Mouse (Mus musculus) neural tube, embryonic 12.5 days (tissue): ENCODE measurements at regions not wholly inside any gene's neighbourhood (a gene's known extent, or its start where the extent isn't known, plus 50 kb on each side); places are given as distances from the start of the nearest gene placed in this dataset.

ENCODE experiments used
- ATAC-seq: fragments of 200-750 bp; cut with Nextera tagmentation; 2 replicates; pipeline ENCODE4 v1.8.0; 2017; ENCODE audit warnings: low read depth, mild to moderate bottlenecking, moderate TSS enrichment, moderate library complexity; ENCODE audit not compliant: low FRiP score
- H3K27ac ChIP-seq: fragments of 300-500 bp; sonication (generic); 2 replicates; pipeline ENCODE4 v1.5.1; 2016
- H3K27me3 ChIP-seq: fragments of 300-500 bp; sonication (generic); replicated peaks from 2 replicates; pipeline ENCODE4 v1.6.1; 2016; ENCODE audit warnings: mild to moderate bottlenecking
- H3K36me3 ChIP-seq: fragments of 300-500 bp; sonication (generic); 2 replicates; pipeline ENCODE4 v1.6.1; 2016; ENCODE audit warnings: mild to moderate bottlenecking
- H3K4me1 ChIP-seq: fragments of 300-500 bp; sonication (generic); 2 replicates; pipeline ENCODE4 v1.6.1; 2016
- H3K4me2 ChIP-seq: fragments of 300-500 bp; sonication (generic); replicated peaks from 2 replicates; pipeline ENCODE4 v1.6.1; 2016; ENCODE audit warnings: mild to moderate bottlenecking
- H3K4me3 ChIP-seq: fragments of 300-500 bp; sonication (generic); 2 replicates; pipeline ENCODE4 v1.5.1; 2016
- H3K9ac ChIP-seq: fragments of 300-500 bp; sonication (generic); 2 replicates; pipeline ENCODE4 v1.6.1; 2016; ENCODE audit warnings: mild to moderate bottlenecking
- H3K9me3 ChIP-seq: fragments of 300-500 bp; sonication (generic); 2 replicates; pipeline ENCODE4 v1.6.1; 2016; ENCODE audit warnings: mild to moderate bottlenecking
- WGBS: fragments of 180-500 bp; shearing (Covaris S2); methylation state at CpG from one replicate; pipeline ENCODE4 v1.1.7; 2016; 5-methylcytosine and 5-hydroxymethylcytosine counted together

DNA sequence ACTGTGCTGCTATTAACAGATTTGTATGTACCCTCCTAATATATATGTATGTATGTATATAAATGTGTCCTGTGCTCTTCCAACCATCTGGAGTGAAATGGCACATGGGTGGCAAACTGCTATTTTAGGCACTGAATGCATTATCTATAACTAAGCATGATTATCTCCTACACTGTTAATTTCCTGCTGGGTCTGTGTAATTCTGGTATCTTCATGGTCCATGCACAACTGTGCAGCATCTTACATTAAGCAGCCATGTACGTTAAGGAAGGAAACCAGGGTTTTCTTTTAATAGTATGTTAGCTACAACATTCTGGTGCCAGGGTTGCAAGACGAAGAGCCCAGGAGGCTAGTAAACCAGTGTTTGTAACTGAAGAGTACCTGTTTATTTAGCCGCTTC, 521.3 kb downstream of the Efnb2 start:
- Histone ChIP-seq H3K4me1 (no peaks in the 10 kb centered on the region), H3K27ac (no peak overlapping the region), H3K36me3 (no peaks in the 10 kb centered on the region), H3K4me2 (no peak overlapping the region), H3K4me3 (no peak overlapping the region), H3K9ac (no peak overlapping the region), H3K9me3 (no peaks in the 10 kb centered on the region), H3K27me3 (0 out of 2 replicates have a peak, but pooled peaks cover 3% of the 10 kb centered on the region)
- WGBS = 89% methylated on average over 3 of the region's 3 CpGs
- no peak for ATAC-seq

DNA sequence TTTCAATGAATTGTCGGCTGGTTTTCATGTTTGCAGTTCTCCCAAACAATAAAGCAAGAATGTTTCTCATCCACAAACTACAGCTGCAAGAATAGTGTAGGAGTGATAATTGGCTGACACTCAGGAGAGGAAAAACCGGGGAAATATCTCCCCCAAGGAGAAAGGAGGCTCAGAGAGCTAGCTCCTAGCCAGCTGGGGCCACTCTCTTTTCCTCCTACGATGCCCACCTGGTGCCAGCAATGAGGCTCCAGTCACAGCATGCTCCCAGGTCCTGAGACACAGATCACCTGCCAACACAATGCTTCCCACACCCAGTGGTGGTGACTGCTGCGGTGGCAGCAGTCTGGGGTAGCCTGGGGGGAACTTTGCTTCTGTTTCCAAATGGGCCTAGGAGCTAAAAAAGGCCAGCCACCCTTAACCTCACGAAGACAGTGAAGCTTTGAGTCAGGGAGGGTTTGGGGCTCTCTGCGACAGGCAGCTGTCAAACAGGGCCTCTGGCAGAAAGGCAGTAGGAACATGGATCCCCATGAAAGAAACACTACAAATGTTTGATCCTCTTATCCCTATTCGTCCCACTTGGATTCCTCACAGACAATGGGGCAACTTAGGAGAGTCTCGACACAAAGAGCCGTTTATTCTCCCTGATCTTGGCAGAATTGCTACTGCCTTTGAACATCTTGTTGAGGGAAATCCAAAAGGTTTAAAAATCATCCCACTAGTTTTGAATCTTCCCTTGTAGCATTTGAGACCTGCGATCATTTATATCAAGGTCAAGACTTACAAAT, 527.8 kb downstream of the Efnb2 start:
- Histone ChIP-seq H3K36me3 (no peaks in the 10 kb centered on the region), H3K4me1 (peaks cover 20% of the 10 kb centered on the region), H3K9me3 (no peaks in the 10 kb centered on the region), H3K4me2 (no peak overlapping the region), H3K27ac (no peak overlapping the region), H3K27me3 (peaks cover 3% of the 10 kb centered on the region; the same call in 1 of the 2 replicates), H3K4me3 (no peak overlapping the region), H3K9ac (no peak overlapping the region)
- ATAC-seq = no peak
- WGBS = 24% methylated on average over 10 of the region's 10 CpGs

DNA sequence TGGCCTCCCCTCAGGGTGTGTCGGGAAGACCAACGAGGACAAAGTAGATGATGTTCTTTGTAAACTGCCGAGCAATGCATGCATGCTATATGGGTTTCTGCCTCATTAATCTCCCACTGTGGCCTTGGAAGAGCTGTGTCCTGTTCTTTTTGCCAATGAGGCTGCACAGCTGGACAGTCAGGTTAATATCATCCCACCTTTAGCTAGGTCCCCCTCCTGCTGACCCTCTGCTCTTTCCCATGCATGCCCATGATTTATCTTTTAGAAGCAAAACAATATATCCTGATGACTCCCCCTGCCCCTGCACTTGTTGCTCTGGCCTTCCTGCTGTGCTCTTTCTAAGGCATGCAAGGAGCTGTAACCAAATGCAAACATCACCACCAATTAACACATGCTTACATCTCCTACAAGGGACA, 529.1 kb downstream of the Efnb2 start:
- Histone ChIP-seq H3K9ac (no peak overlapping the region), H3K4me2 (no peak overlapping the region), H3K4me1 (peaks cover 20% of the 10 kb centered on the region), H3K9me3 (no peaks in the 10 kb centered on the region), H3K4me3 (no peak overlapping the region), H3K36me3 (no peaks in the 10 kb centered on the region), H3K27me3 (peaks cover 3% of the 10 kb centered on the region; the same call in 1 of the 2 replicates), H3K27ac (no peak overlapping the region)
- WGBS = 3% methylated on average over 3 of the region's 3 CpGs
- peak; percentile 75 for ATAC-seq

DNA sequence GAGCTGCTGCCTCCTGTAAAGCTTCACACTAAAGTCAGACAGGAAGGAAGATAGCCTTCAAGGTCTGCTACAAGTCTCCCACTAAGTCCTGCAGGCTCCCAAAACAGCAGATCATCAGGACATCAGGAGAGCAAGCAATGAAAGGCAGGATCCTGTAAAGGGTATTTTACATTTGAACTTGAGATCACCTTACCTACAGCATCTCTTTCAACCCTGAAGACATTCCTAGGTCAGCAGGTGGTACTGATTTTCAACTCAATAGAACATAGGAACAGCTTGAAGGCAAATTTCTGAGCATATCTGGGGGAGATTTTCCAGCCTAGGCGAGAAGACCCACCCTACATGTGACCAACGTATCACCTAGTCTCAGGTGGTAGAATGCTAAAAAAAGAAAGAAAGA, 530.2 kb downstream of the Efnb2 start:
- WGBS = 32% methylated on average over 2 of the region's 2 CpGs
- ATAC-seq = no peak

DNA sequence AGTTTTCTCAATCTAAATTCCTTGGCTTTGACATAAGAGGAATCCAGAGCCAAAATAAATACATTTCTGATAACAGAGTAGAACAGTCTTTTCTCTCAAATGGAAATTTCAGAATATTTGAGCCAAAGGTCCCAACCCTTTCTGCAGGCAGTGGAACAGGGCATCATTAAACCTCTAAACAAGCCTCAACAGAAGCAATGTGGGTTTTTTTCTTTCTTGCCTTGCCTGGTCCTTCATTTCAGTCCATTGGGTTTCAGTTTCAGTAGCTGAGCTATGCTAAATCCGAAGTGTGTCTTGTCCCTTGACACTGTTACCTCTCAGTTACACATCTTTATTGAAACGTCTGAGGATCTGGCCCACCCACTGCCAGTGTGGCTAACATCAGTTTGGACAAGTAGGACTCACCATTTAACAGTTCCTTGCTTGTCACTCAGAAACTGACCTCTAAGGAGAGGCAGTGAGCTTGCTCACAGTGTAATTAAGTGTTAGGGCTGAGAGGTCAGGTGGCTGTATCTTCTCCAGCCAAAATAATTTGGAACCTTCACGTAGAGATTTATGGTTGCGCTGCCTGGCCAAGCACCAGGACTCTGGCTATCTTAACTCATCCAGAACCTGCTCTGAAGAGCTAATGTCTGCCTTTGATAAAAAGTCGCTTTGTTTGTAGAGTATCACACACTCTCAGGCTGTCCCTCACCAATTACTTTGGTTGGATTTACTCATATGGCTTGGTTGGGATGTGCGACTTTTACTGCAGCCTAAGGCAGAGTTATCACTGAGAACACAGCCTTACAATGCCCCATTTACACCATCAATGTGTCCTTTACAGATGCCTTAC, 545.2 kb downstream of the Efnb2 start:
- Histone ChIP-seq H3K4me1 (no peaks in the 10 kb centered on the region), H3K27me3 (no peaks in the 10 kb centered on the region), H3K27ac (no peak overlapping the region), H3K9ac (no peak overlapping the region), H3K4me3 (no peak overlapping the region), H3K9me3 (no peaks in the 10 kb centered on the region), H3K4me2 (no peak overlapping the region), H3K36me3 (no peaks in the 10 kb centered on the region)
- 68% methylated on average over 6 of the region's 6 CpGs for WGBS
- no peak for ATAC-seq

More for the DNA sequence above, 530.2 kb downstream of the Efnb2 start:
- no peak overlapping the region for H3K4me2 ChIP-seq
- no peaks in the 10 kb centered on the region for H3K9me3 ChIP-seq
- H3K36me3 ChIP-seq = no peaks in the 10 kb centered on the region
- no peak overlapping the region for H3K27ac ChIP-seq
- no peak overlapping the region for H3K9ac ChIP-seq
- peaks cover 2% of the 10 kb centered on the region; the same call in 1 of the 2 replicates for H3K27me3 ChIP-seq
- no peak overlapping the region for H3K4me3 ChIP-seq
- H3K4me1 ChIP-seq = peaks cover 20% of the 10 kb centered on the region

DNA sequence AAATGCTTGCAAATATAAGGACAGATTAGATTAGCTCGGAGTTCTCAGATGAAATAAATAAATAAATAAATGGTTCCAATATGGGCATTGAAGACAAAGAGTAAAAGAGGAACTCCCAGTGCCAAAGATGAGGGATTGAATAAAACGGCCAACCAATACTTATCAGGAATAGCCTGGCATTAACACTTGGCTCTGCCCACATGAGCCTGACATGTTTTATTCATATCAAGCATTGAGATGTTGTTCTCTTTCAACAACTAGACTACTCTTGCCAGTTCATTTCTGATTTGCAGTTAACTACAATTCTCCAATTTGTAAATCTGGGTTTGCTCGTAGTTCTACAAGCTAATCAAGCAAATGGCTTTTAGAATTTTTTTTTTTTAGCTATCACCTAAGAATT, 546.4 kb downstream of the Efnb2 start:
- 90% methylated on average over 3 of the region's 3 CpGs for WGBS
- no peak for ATAC-seq

DNA sequence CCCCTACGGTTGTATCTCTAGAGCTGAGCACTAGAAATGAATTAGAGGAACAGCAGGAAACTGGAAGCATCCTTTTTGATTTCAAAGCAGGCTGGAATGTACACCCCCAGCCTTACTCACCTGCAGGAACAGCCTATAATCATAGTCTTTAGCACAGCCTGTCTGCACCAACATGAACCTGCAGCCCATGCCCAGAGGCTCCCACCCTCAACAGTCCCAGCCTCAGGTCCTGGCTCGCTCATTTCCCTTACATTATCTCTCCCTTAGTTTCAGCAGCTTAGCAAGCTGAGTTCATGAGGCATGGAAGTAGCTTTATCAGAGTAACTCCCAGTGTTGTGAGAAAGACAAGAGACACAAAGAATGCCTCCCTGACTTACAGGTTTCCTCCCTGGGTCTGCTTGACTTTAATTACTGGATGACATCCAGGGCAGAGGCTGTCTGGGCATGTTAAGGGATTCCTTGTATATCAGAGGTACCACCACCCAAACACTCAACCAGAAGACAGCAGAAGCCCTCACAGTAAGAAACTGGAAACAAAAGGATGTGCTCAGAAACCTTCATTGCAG, 551.2 kb downstream of the Efnb2 start:
- Histone ChIP-seq H3K36me3 (no peaks in the 10 kb centered on the region), H3K27me3 (no peaks in the 10 kb centered on the region), H3K27ac (no peak overlapping the region), H3K4me1 (no peaks in the 10 kb centered on the region), H3K4me3 (no peak overlapping the region), H3K9ac (no peak overlapping the region), H3K4me2 (no peak overlapping the region), H3K9me3 (no peaks in the 10 kb centered on the region)
- 73% methylated on average over 2 of the region's 2 CpGs for WGBS
- ATAC-seq = no peak

More for the DNA sequence above, 546.4 kb downstream of the Efnb2 start:
- H3K27me3 ChIP-seq = no peaks in the 10 kb centered on the region
- no peak overlapping the region for H3K4me2 ChIP-seq
- H3K4me3 ChIP-seq = no peak overlapping the region
- H3K4me1 ChIP-seq = no peaks in the 10 kb centered on the region
- H3K9me3 ChIP-seq = no peaks in the 10 kb centered on the region
- H3K27ac ChIP-seq = no peak overlapping the region
- H3K9ac ChIP-seq = no peak overlapping the region
- no peaks in the 10 kb centered on the region for H3K36me3 ChIP-seq

DNA sequence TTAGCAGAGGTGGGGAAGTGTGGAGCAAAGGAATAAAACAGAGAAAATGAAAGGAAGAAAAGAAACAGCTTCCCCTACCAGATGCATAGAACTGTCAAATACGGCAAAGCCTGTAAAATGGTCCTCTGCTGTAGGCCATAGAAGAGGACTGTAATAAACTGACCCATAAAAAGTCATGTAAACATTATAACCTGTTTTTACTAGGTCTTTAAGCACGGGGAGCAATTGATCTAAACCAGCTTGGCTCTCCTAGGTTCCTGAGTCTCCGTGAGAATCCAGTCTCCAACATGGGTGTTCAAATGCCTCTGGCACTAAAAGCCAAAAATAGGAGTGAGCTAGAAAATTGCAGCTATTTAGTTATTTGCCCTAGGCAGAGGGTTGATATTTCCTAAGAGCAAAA, 557.5 kb downstream of the Efnb2 start:
- ATAC-seq = no peak
- Histone ChIP-seq H3K36me3 (no peaks in the 10 kb centered on the region), H3K27ac (no peak overlapping the region), H3K4me3 (no peak overlapping the region), H3K4me2 (no peak overlapping the region), H3K27me3 (no peaks in the 10 kb centered on the region), H3K9ac (no peak overlapping the region), H3K4me1 (no peaks in the 10 kb centered on the region), H3K9me3 (no peaks in the 10 kb centered on the region)
- 50% methylated on average over 3 of the region's 3 CpGs for WGBS

DNA sequence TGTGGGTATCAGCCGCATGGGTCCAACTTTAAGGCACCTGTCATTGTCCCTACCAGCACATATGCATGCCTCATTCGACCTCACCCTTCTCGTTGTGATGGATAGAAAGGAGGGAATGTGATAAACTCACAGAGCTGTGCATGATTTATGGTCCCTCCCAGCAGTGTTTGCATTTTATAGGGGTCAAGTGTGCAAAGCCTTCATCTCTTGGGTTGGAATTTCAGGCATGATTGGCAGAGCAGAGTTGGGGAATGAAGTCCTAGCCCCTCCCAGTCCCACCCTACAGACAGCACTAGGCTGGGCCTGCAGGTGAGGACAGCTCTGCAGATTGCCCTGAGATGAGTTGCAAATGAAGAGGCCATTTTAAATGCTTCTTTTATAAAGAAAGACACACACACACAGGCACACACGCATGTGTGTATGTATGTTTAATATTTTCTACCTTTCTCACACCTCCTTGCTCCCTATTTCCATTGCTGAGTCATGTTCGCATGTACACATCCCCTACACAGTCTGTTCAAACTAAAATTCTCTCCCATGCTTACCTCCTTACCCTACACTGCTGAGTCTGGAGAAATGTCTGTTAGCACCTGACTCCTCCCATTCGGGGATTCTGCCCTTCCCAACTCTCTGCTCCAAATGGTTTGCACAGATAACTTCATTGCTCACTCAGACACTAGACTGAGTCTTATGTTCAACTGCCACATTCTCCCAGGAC, 558.9 kb downstream of the Efnb2 start:
- no peak overlapping the region for H3K27ac ChIP-seq
- H3K9ac ChIP-seq = no peak overlapping the region
- H3K36me3 ChIP-seq = no peaks in the 10 kb centered on the region
- no peak for ATAC-seq
- no peak overlapping the region for H3K4me3 ChIP-seq
- no peaks in the 10 kb centered on the region for H3K27me3 ChIP-seq
- H3K9me3 ChIP-seq = no peaks in the 10 kb centered on the region
- H3K4me2 ChIP-seq = no peak overlapping the region
- 56% methylated on average over 6 of the region's 6 CpGs for WGBS
- no peaks in the 10 kb centered on the region for H3K4me1 ChIP-seq

DNA sequence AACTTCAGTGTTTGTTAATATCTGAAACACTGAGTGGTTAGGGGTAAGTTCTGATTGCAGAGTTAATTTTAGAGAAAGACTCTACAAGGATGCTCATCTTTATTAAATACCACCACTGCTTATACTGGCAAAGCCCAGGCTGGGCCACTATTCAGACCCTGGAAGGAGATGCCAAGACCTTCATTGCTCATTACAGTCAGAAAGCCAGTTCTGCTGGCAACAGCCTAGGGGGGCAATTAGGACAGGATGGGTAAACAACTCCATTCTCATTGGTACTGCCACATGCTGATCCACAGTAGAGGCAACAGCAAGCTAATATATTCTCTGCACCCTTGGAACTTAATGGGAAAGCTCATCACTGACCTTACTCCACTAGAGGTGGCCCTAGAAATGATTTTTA, 568.5 kb downstream of the Efnb2 start:
- no peak overlapping the region for H3K4me3 ChIP-seq
- H3K4me2 ChIP-seq = no peak overlapping the region
- no peak overlapping the region for H3K9ac ChIP-seq
- H3K27ac ChIP-seq = no peak overlapping the region
- no peak for ATAC-seq
- no peaks in the 10 kb centered on the region for H3K9me3 ChIP-seq
- no peaks in the 10 kb centered on the region for H3K4me1 ChIP-seq
- no peaks in the 10 kb centered on the region for H3K36me3 ChIP-seq
- H3K27me3 ChIP-seq = no peaks in the 10 kb centered on the region

DNA sequence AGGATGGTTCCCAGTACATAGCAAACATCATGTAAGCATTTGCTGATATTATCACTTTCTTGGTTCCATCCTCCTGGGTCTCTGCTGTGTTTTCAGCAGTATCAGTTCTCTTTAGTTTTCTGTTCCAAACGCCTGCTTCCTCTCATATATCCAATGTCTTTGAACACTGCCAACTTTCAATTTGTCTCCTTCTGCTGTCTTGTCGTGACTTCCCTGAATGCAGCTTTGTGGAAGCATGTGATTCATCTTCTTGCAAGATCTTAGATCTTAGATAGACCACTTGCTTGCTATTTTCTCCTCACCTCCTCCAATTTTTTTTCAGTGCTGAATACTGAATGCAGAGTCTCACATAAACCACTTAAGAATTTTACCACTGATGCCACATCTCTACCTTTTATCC, 576.4 kb downstream of the Efnb2 start:
- WGBS = 81% methylated on average over 2 of the region's 2 CpGs
- H3K4me2 ChIP-seq = no peak overlapping the region
- H3K27ac ChIP-seq = no peak overlapping the region
- no peak overlapping the region for H3K9ac ChIP-seq
- H3K36me3 ChIP-seq = no peaks in the 10 kb centered on the region
- H3K27me3 ChIP-seq = no peaks in the 10 kb centered on the region
- no peak for ATAC-seq
- no peaks in the 10 kb centered on the region for H3K4me1 ChIP-seq
- no peak overlapping the region for H3K4me3 ChIP-seq
- no peaks in the 10 kb centered on the region for H3K9me3 ChIP-seq

DNA sequence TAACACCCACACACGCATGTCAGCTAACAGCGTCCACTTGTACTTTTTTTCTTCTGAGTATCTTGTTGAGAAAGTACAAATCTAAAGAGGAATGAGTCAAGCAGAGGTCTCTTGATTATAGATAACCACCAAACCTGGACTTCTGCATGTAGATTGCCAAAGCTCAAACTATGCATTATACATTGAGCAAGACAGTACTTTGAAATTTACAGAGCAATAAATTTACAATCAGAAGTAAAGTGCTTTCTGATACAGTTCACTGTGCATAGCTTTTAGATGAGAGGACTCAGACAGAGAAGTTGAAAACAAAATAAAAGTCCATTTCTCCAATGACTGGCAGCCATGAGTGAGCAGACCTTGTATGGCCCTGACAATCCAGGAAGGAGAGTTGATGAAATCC, 597.0 kb downstream of the Efnb2 start:
- H3K9me3 ChIP-seq = no peaks in the 10 kb centered on the region
- WGBS = 96% methylated on average over 2 of the region's 2 CpGs
- H3K4me2 ChIP-seq = no peak overlapping the region
- no peaks in the 10 kb centered on the region for H3K4me1 ChIP-seq
- no peak overlapping the region for H3K4me3 ChIP-seq
- no peak overlapping the region for H3K9ac ChIP-seq
- no peak overlapping the region for H3K27ac ChIP-seq
- H3K36me3 ChIP-seq = no peaks in the 10 kb centered on the region
- ATAC-seq = no peak
- H3K27me3 ChIP-seq = no peaks in the 10 kb centered on the region
